Mouse (Mus musculus): ENCODE measurements around the gene Serpinf1.
"Not testable (repeated sequence)": the region's sequence is repeated elsewhere in the genome, so short reads cannot be mapped to it uniquely, and the experiment has no call there.

Gene Serpinf1

GRCm38 (mm10) chr11:75423091-75423490 is 590 bp upstream of the Serpinf1 start:
- no peak for DNase-seq (ENCODE audit: low read depth, low spot score)

- DNase-seq (ENCODE audit: low read depth, low spot score), result no peak
Measured at GRCm38 (mm10) chr11:75421375-75422012, 1.0 kb downstream of the Serpinf1 start.

GRCm38 (mm10) chr11:75420810-75421374 is 1.6 kb downstream of the Serpinf1 start:
- DNase-seq (ENCODE audit: low read depth, low spot score), result no peak

DNA sequence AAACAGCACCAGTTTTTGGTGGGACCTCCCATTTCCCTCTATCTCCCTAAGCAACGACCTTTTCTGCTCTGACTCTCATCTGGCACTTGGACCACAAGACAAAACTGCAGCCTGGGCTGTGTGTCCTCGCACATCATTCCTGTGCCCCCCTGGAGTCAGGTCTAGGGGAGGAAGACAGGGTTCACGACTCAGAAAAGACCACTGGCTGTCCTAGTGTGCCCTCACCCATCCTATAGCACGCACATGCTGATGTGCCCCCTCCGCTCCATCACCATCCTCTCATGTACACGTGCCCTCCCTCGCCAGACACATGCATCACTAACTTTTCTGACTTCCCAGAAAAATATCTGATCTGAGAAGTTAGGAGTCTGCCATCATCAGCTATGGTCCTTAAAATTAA is 2.5 kb downstream of the Serpinf1 start:
- no peak for DNase-seq (ENCODE audit: low read depth, low spot score)

DNA sequence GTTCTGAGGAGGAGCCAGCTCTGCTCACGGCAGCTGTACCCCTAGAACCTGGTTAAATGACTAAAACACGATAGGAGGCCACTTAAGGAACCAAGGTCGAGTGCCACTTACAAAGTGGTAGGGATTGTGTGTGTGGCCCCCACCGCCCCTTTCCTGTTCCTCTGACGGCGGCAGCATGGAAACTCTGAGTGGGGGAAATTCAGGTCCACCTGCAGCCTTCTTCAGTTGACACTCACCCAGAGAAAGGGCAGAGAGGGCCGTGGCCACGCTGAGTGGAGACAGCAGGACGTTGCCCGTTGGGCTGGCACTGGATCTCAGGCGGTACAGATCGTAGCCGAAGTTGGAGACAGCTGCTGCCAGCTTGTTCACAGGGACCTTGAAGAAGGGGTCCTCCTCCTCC is 6.5 kb downstream of the Serpinf1 start:
- DNase-seq (ENCODE audit: low read depth, low spot score), result no peak

- DNase-seq (ENCODE audit: low read depth, low spot score), result no peak
Measured at GRCm38 (mm10) chr11:75415096-75415495, 7.4 kb downstream of the Serpinf1 start.

GRCm38 (mm10) chr11:75410591-75410990 is 11.9 kb downstream of the Serpinf1 start:
- no peak for DNase-seq (ENCODE audit: low read depth, low spot score)

- DNase-seq (ENCODE audit: low read depth, low spot score), result no peak
Measured at GRCm38 (mm10) chr11:75409679-75410575, 12.6 kb downstream of the Serpinf1 start.

- DNase-seq (ENCODE audit: low read depth, low spot score), result no peak
Measured at GRCm38 (mm10) chr11:75406865-75407264, 15.6 kb downstream of the Serpinf1 start.

DNA sequence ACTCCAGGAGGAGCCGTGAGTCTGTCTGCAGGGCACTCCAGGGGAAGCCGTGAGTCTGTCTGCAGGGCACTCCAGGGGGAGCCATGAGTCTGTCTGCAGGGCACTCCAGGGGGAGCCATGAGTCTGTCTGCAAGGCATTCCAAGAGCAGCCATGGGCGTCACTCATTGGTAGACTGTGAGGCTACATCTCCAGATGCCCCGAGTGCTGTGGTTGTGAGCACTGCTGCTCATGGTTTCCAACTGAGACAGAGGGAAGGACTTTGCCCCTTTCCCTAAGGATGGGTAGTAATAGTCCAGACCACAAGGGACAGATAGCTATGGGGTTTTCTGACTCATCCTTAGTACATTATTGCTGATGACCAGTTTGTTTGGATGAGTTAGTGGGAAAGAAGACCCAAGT is 16.4 kb downstream of the Serpinf1 start:
- DNase-seq (ENCODE audit: low read depth, low spot score), result no peak

- no peak for DNase-seq (ENCODE audit: low read depth, low spot score)
Measured at GRCm38 (mm10) chr11:75404801-75405200, 17.7 kb downstream of the Serpinf1 start.

- no peak for DNase-seq (ENCODE audit: low read depth, low spot score)
Measured at GRCm38 (mm10) chr11:75403301-75404052, 19.0 kb downstream of the Serpinf1 start.

- peak; percentile 61 for DNase-seq (ENCODE audit: low read depth, low spot score)
Measured at GRCm38 (mm10) chr11:75402271-75402690, 20.2 kb downstream of the Serpinf1 start.

- DNase-seq (ENCODE audit: low read depth, low spot score), result no peak
Measured at GRCm38 (mm10) chr11:75400099-75400498, 22.4 kb downstream of the Serpinf1 start.

GRCm38 (mm10) chr11:75399411-75399841 is 23.1 kb downstream of the Serpinf1 start:
- no peak for DNase-seq (ENCODE audit: low read depth, low spot score)

- DNase-seq (ENCODE audit: low read depth, low spot score), result no peak
Measured at GRCm38 (mm10) chr11:75397452-75397851, 25.0 kb downstream of the Serpinf1 start.

- no peak for DNase-seq (ENCODE audit: low read depth, low spot score)
Measured at GRCm38 (mm10) chr11:75395611-75396010, 26.9 kb downstream of the Serpinf1 start.

DNA sequence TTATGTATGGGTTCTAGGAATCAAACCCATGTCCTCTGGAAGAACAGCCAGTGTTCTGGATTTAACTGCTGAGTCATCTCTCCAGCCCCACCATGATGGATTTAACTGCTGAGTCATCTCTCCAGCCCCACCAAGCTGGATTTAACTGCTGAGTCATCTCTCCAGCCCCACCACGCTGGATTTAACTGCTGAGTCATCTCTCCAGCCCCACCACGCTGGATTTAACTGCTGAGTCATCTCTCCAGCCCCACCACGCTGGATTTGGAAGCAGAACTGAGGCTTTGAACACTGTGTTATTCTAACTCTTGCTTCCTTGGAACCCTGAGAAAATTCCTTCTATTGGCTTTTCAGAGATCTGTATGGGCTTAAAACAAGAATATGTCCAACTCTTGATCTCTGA is 39.0 kb downstream of the Serpinf1 start:
- not testable (repeated sequence) for DNase-seq (ENCODE audit: low read depth, low spot score)

- not testable (repeated sequence) for DNase-seq (ENCODE audit: low read depth, low spot score)
Measured at GRCm38 (mm10) chr11:75378786-75379185, 43.7 kb downstream of the Serpinf1 start.

DNA sequence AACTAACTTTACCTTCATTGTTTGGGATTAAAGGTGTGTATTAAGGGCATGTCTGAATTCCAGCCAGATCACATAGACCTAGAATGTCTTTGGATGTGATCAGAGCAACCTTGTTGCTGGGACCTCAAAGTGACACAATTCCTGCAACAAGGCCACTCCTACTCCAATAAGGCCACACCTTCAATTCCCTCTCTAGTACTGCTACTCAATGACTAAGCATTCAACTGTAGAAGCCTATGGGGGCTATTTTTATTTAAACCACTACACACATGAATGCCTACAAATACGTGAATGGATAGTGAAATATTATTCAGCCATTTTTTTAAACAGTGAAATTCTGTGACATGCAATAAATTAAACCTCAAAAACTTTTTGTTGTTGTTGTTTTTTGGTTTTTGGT is 45.4 kb downstream of the Serpinf1 start:
- no peak for DNase-seq (ENCODE audit: low read depth, low spot score)

Data from retina, postnatal 7 days (tissue).